Mouse (Mus musculus): ENCODE measurements around the gene Pold1.

Gene Pold1

GRCm38 (mm10) chr7:44484841-44485571, 63.6 kb downstream of the Pold1 start:
- DNase-seq (ENCODE audit: low spot score), result peak; percentile 90

- no peak for DNase-seq (ENCODE audit: low spot score)
These were observed 64.5 kb downstream of the Pold1 start for GRCm38 (mm10) chr7:44484109-44484508.

- no peak for DNase-seq (ENCODE audit: low spot score)
These were observed 65.7 kb downstream of the Pold1 start for GRCm38 (mm10) chr7:44482836-44483435.

Measured in embryo, embryonic 10 days (tissue).